Mouse (Mus musculus) midbrain, embryonic 15.5 days (tissue): ENCODE measurements at regions not wholly inside any gene's neighbourhood (a gene's known extent, or its start where the extent isn't known, plus 50 kb on each side); places are given as distances from the start of the nearest gene placed in this dataset.
A peak's percentile ranks its signal among the peaks of the same experiment; 100 is the strongest.
"Not testable (repeated sequence)": the region's sequence is repeated elsewhere in the genome, so short reads cannot be mapped to it uniquely, and the experiment has no call there.

Experiments used
- ATAC-seq: fragments of 200-750 bp; cut with Nextera tagmentation; replicated peaks from 2 replicates; pipeline ENCODE4 v1.8.0; 2017; ENCODE audit warnings: moderate TSS enrichment
- H3K27ac ChIP-seq: fragments of 300-500 bp; sonication (generic); 2 replicates; pipeline ENCODE4 v1.5.1; 2015; ENCODE audit warnings: mild to moderate bottlenecking, inconsistent platforms
- H3K27me3 ChIP-seq: fragments of 300-500 bp; sonication (generic); replicated peaks from 2 replicates; pipeline ENCODE4 v1.6.1; 2015; ENCODE audit warnings: inconsistent platforms
- H3K36me3 ChIP-seq: fragments of 300-500 bp; sonication (generic); replicated peaks from 2 replicates; pipeline ENCODE4 v1.6.1; 2015; ENCODE audit warnings: inconsistent platforms
- H3K4me1 ChIP-seq: fragments of 300-500 bp; sonication (generic); 2 replicates; pipeline ENCODE4 v1.6.1; 2015; ENCODE audit warnings: inconsistent platforms
- H3K4me2 ChIP-seq: fragments of 300-500 bp; sonication (generic); 2 replicates; pipeline ENCODE4 v1.6.1; 2015; ENCODE audit warnings: inconsistent platforms, mild to moderate bottlenecking, moderate library complexity
- H3K4me3 ChIP-seq: fragments of 300-500 bp; sonication (generic); 2 replicates; pipeline ENCODE4 v1.5.1; 2015; ENCODE audit warnings: mild to moderate bottlenecking, inconsistent platforms
- H3K9ac ChIP-seq: fragments of 300-500 bp; sonication (generic); 2 replicates; pipeline ENCODE4 v1.6.1; 2015; ENCODE audit warnings: mild to moderate bottlenecking, inconsistent platforms
- H3K9me3 ChIP-seq: fragments of 300-500 bp; sonication (generic); 2 replicates; pipeline ENCODE4 v1.6.1; 2016; ENCODE audit warnings: inconsistent platforms
- WGBS: fragments of 180-500 bp; shearing (Covaris S2); methylation state at CpG from one replicate; pipeline ENCODE4 v1.1.7; 2015; ENCODE audit warnings: mixed read lengths; 5-methylcytosine and 5-hydroxymethylcytosine counted together

GRCm38 (mm10) chr5:101445792-101446191, 219.0 kb downstream of the Nkx6-1 start:
- Histone ChIP-seq H3K27ac (no peak overlapping the region), H3K9me3 (no peaks in the 10 kb centered on the region), H3K36me3 (no peaks in the 10 kb centered on the region), H3K9ac (no peak overlapping the region), H3K27me3 (peaks cover 13% of the 10 kb centered on the region; the same call in 1 of the 2 replicates), H3K4me2 (no peak overlapping the region), H3K4me1 (no peaks in the 10 kb centered on the region), H3K4me3 (no peak overlapping the region)
- ATAC-seq: no peak
- 41% methylated on average over 10 of the region's 10 CpGs for WGBS

GRCm38 (mm10) chr5:101441782-101442181, 223.0 kb downstream of the Nkx6-1 start:
- H3K9me3 ChIP-seq: no peaks in the 10 kb centered on the region
- no peak overlapping the region for H3K9ac ChIP-seq
- H3K36me3 ChIP-seq: no peaks in the 10 kb centered on the region
- no peak for ATAC-seq
- H3K4me1 ChIP-seq: no peaks in the 10 kb centered on the region
- 75% methylated on average over 1 of the region's 1 CpGs for WGBS
- H3K4me2 ChIP-seq: no peak overlapping the region
- H3K27ac ChIP-seq: no peak overlapping the region
- H3K27me3 ChIP-seq: peaks cover 21% of the 10 kb centered on the region
- H3K4me3 ChIP-seq: no peak overlapping the region

- no peaks in the 10 kb centered on the region for H3K4me1 ChIP-seq
- no peak overlapping the region for H3K4me2 ChIP-seq
- H3K27me3 ChIP-seq: peaks cover 21% of the 10 kb centered on the region
- ATAC-seq: no peak
- H3K27ac ChIP-seq: no peak overlapping the region
- no peaks in the 10 kb centered on the region for H3K9me3 ChIP-seq
- WGBS: 68% methylated on average over 14 of the region's 14 CpGs
- H3K4me3 ChIP-seq: no peak overlapping the region
- H3K36me3 ChIP-seq: no peaks in the 10 kb centered on the region
- H3K9ac ChIP-seq: no peak overlapping the region
Measured at GRCm38 (mm10) chr5:101437666-101438299, 227.0 kb downstream of the Nkx6-1 start.

GRCm38 (mm10) chr5:101426067-101426771, 238.6 kb downstream of the Nkx6-1 start:
- WGBS: 18% methylated on average over 13 of the region's 13 CpGs

GRCm38 (mm10) chr5:101384316-101384715, 280.5 kb downstream of the Nkx6-1 start:
- Histone ChIP-seq H3K4me2 (no peak overlapping the region), H3K36me3 (no peaks in the 10 kb centered on the region), H3K27ac (no peak overlapping the region), H3K27me3 (no peaks in the 10 kb centered on the region), H3K4me3 (no peak overlapping the region), H3K9ac (no peak overlapping the region), H3K4me1 (no peaks in the 10 kb centered on the region), H3K9me3 (no peaks in the 10 kb centered on the region)
- 65% methylated on average over 5 of the region's 5 CpGs for WGBS
- no peak for ATAC-seq

More at GRCm38 (mm10) chr5:101426067-101426771, 238.6 kb downstream of the Nkx6-1 start:
- ATAC-seq: peak; percentile 91
- Histone ChIP-seq H3K9ac (0 out of 2 replicates have a peak overlapping the region, but pooled peaks have one; percentile 2), H3K36me3 (no peaks in the 10 kb centered on the region), H3K27me3 (peaks cover 51% of the 10 kb centered on the region), H3K27ac (peak overlapping the region; percentile 2; the same call in 1 of the 2 replicates), H3K4me1 (peaks cover 13% of the 10 kb centered on the region), H3K4me3 (peak overlapping the region; percentile 6; the same call in 1 of the 2 replicates), H3K9me3 (no peaks in the 10 kb centered on the region), H3K4me2 (peak overlapping the region; percentile 37)

GRCm38 (mm10) chr5:101381361-101381760, 283.4 kb downstream of the Nkx6-1 start:
- Histone ChIP-seq H3K9me3 (no peaks in the 10 kb centered on the region), H3K4me3 (no peak overlapping the region), H3K9ac (no peak overlapping the region), H3K36me3 (no peaks in the 10 kb centered on the region), H3K27ac (no peak overlapping the region), H3K27me3 (no peaks in the 10 kb centered on the region), H3K4me1 (no peaks in the 10 kb centered on the region), H3K4me2 (no peak overlapping the region)
- ATAC-seq: no peak
- 70% methylated on average over 8 of the region's 8 CpGs for WGBS

- 94% methylated on average over 6 of the region's 6 CpGs for WGBS
- H3K27me3 ChIP-seq: peaks cover 13% of the 10 kb centered on the region; the same call in 1 of the 2 replicates
- H3K9me3 ChIP-seq: no peaks in the 10 kb centered on the region
- H3K4me3 ChIP-seq: no peak overlapping the region
- no peak overlapping the region for H3K9ac ChIP-seq
- H3K4me2 ChIP-seq: no peak overlapping the region
- H3K4me1 ChIP-seq: no peaks in the 10 kb centered on the region
- no peak overlapping the region for H3K27ac ChIP-seq
- ATAC-seq: no peak
- H3K36me3 ChIP-seq: no peaks in the 10 kb centered on the region
Measured at GRCm38 (mm10) chr5:101376657-101377056, 288.1 kb downstream of the Nkx6-1 start.

- H3K9ac ChIP-seq: no peak overlapping the region
- peaks cover 25% of the 10 kb centered on the region for H3K27me3 ChIP-seq
- no peak for ATAC-seq
- WGBS: 74% methylated on average over 2 of the region's 2 CpGs
- no peak overlapping the region for H3K4me3 ChIP-seq
- H3K9me3 ChIP-seq: no peaks in the 10 kb centered on the region
- H3K27ac ChIP-seq: no peak overlapping the region
- H3K4me1 ChIP-seq: no peaks in the 10 kb centered on the region
- no peaks in the 10 kb centered on the region for H3K36me3 ChIP-seq
- H3K4me2 ChIP-seq: no peak overlapping the region
Measured at GRCm38 (mm10) chr5:101374129-101374528, 290.7 kb downstream of the Nkx6-1 start.

GRCm38 (mm10) chr5:101372204-101372603, 292.6 kb downstream of the Nkx6-1 start:
- WGBS: 69% methylated on average over 8 of the region's 8 CpGs
- no peak overlapping the region for H3K27ac ChIP-seq
- H3K4me1 ChIP-seq: no peaks in the 10 kb centered on the region
- H3K4me2 ChIP-seq: no peak overlapping the region
- ATAC-seq: no peak
- H3K9ac ChIP-seq: no peak overlapping the region
- H3K27me3 ChIP-seq: peaks cover 33% of the 10 kb centered on the region
- H3K4me3 ChIP-seq: no peak overlapping the region
- no peaks in the 10 kb centered on the region for H3K9me3 ChIP-seq
- H3K36me3 ChIP-seq: no peaks in the 10 kb centered on the region

GRCm38 (mm10) chr5:101365364-101365763, 299.4 kb downstream of the Nkx6-1 start:
- H3K4me2 ChIP-seq: no peak overlapping the region
- peaks cover 42% of the 10 kb centered on the region for H3K27me3 ChIP-seq
- no peak overlapping the region for H3K9ac ChIP-seq
- peak; percentile 56; the same call in 1 of the 2 replicates for ATAC-seq
- H3K4me1 ChIP-seq: no peaks in the 10 kb centered on the region
- no peak overlapping the region for H3K27ac ChIP-seq
- WGBS: 13% methylated on average over 11 of the region's 11 CpGs
- H3K4me3 ChIP-seq: no peak overlapping the region
- no peaks in the 10 kb centered on the region for H3K36me3 ChIP-seq
- no peaks in the 10 kb centered on the region for H3K9me3 ChIP-seq

- WGBS: 27% methylated on average over 6 of the region's 6 CpGs
- Histone ChIP-seq H3K4me2 (no peak overlapping the region), H3K27ac (no peak overlapping the region), H3K4me3 (no peak overlapping the region), H3K36me3 (no peaks in the 10 kb centered on the region), H3K27me3 (peaks cover 19% of the 10 kb centered on the region; the same call in 1 of the 2 replicates), H3K4me1 (no peaks in the 10 kb centered on the region), H3K9me3 (no peaks in the 10 kb centered on the region), H3K9ac (no peak overlapping the region)
- no peak for ATAC-seq
Measured at GRCm38 (mm10) chr5:101359986-101360385, 304.8 kb downstream of the Nkx6-1 start.

- Histone ChIP-seq H3K27ac (no peak overlapping the region), H3K9me3 (no peaks in the 10 kb centered on the region), H3K27me3 (no peaks in the 10 kb centered on the region), H3K4me2 (no peak overlapping the region), H3K4me1 (no peaks in the 10 kb centered on the region), H3K9ac (no peak overlapping the region), H3K4me3 (no peak overlapping the region), H3K36me3 (no peaks in the 10 kb centered on the region)
- 87% methylated on average over 3 of the region's 3 CpGs for WGBS
- ATAC-seq: no peak
Measured at GRCm38 (mm10) chr5:101345406-101345805, 319.4 kb downstream of the Nkx6-1 start.

- WGBS: 95% methylated on average over 1 of the region's 1 CpGs
Measured at GRCm38 (mm10) chr5:101336361-101336760, 328.4 kb downstream of the Nkx6-1 start.

More at GRCm38 (mm10) chr5:101336361-101336760, 328.4 kb downstream of the Nkx6-1 start:
- H3K4me3 ChIP-seq, H3K4me2 ChIP-seq, H3K27me3 ChIP-seq, H3K9ac ChIP-seq, H3K4me1 ChIP-seq, H3K36me3 ChIP-seq, H3K27ac ChIP-seq, ATAC-seq, H3K9me3 ChIP-seq: not testable (repeated sequence)
